Mouse (Mus musculus) testis, adult 2 months (tissue): Measurements from ENCODE around the gene Eef2k. TPM values are rescaled to one million over a fixed set of nuclear protein-coding genes. Genes with fewer than 3 reads are reported as not detected.
"Not testable (repeated sequence)": the region's sequence is repeated elsewhere in the genome, so short reads cannot be mapped to it uniquely, and the experiment has no call there.

Source experiments
- H3K27ac ChIP-seq: fragments of 200-500 bp; 2 replicates; pipeline ENCODE4 v1.5.1; 2012; ENCODE audit warnings: low read depth, low read length; ENCODE audit not compliant: control insufficient read depth, insufficient read depth
- H3K27me3 ChIP-seq: fragments of 200-500 bp; 2 replicates; pipeline ENCODE4 v1.6.1; 2012; ENCODE audit warnings: mild to moderate bottlenecking, low read length, moderate library complexity; ENCODE audit not compliant: control insufficient read depth, insufficient read depth
- H3K36me3 ChIP-seq: fragments of 200-500 bp; 2 replicates; pipeline ENCODE4 v1.6.1; 2012; ENCODE audit warnings: mild to moderate bottlenecking, low read length; ENCODE audit not compliant: control insufficient read depth, insufficient read depth
- H3K4me1 ChIP-seq: fragments of 200-500 bp; 2 replicates; pipeline ENCODE4 v1.6.1; 2012; ENCODE audit warnings: low read length; ENCODE audit not compliant: control insufficient read depth, insufficient read depth
- H3K4me3 ChIP-seq: fragments of 200-500 bp; 2 replicates; pipeline ENCODE4 v1.5.1; 2012; ENCODE audit warnings: low read depth, mild to moderate bottlenecking, low read length, moderate library complexity, mixed read lengths; ENCODE audit not compliant: control insufficient read depth
- CTCF ChIP-seq: fragments of 200-500 bp; IDR thresholded peaks from 2 replicates; pipeline ENCODE4 v1.5.1; 2012; ENCODE audit warnings: low read depth, mild to moderate bottlenecking, inconsistent platforms, low read length, moderate library complexity; ENCODE audit not compliant: control insufficient read depth, insufficient read depth, insufficient replicate concordance
- POLR2A ChIP-seq: fragments of 200-500 bp; IDR thresholded peaks from 2 replicates; pipeline ENCODE4 v1.6.1; 2012; ENCODE audit warnings: low read depth, mild to moderate bottlenecking, inconsistent platforms, low read length, moderate library complexity; ENCODE audit not compliant: control insufficient read depth
- polyA plus RNA-seq: library from polyadenylated mRNA; depleted of rRNA; stranded (reverse); fragments of >200 nt; gene quantifications from 2 replicates; pipeline ENCODE4 v1.2.3, GENCODE M21; 2012

The Eef2k gene
- polyA plus RNA-seq, 1 experiment, result 10.5 TPM

GRCm38 (mm10) chr7:120900191-120900590 lies 57.6 kb downstream of the Eef2k start:
- no peak overlapping the region for H3K4me3 ChIP-seq

GRCm38 (mm10) chr7:120901701-120902100 lies 59.1 kb downstream of the Eef2k start:
- TF ChIP-seq CTCF, result no peak
- TF ChIP-seq POLR2A, result no peak
- Histone ChIP-seq H3K27me3 (no peaks in the 10 kb centered on the region), H3K27ac (no peak overlapping the region), H3K4me3 (no peak overlapping the region), H3K36me3 (no peaks in the 10 kb centered on the region), H3K4me1 (no peaks in the 10 kb centered on the region)

More at GRCm38 (mm10) chr7:120900191-120900590, 57.6 kb downstream of the Eef2k start:
- Histone ChIP-seq H3K27ac (no peak overlapping the region), H3K4me1 (no peaks in the 10 kb centered on the region), H3K36me3 (no peaks in the 10 kb centered on the region), H3K27me3 (no peaks in the 10 kb centered on the region)
- TF ChIP-seq POLR2A, result no peak
- no peak for TF ChIP-seq CTCF

GRCm38 (mm10) chr7:120902931-120903330 lies 60.3 kb downstream of the Eef2k start:
- H3K4me3 ChIP-seq, result no peak overlapping the region
- H3K36me3 ChIP-seq, result no peaks in the 10 kb centered on the region
- H3K27ac ChIP-seq, result no peak overlapping the region
- TF ChIP-seq CTCF, result no peak
- TF ChIP-seq POLR2A, result no peak
- H3K4me1 ChIP-seq, result no peaks in the 10 kb centered on the region
- no peaks in the 10 kb centered on the region for H3K27me3 ChIP-seq

GRCm38 (mm10) chr7:120910172-120910571 lies 67.5 kb downstream of the Eef2k start:
- not testable (repeated sequence) for H3K27me3 ChIP-seq, H3K36me3 ChIP-seq, H3K27ac ChIP-seq, H3K4me1 ChIP-seq, H3K4me3 ChIP-seq
- TF ChIP-seq CTCF, result peak; percentile 6; the same call in 1 of the 2 replicates

GRCm38 (mm10) chr7:120911268-120911667 lies 68.6 kb downstream of the Eef2k start:
- not testable (repeated sequence) for H3K27ac ChIP-seq, H3K27me3 ChIP-seq, H3K36me3 ChIP-seq

GRCm38 (mm10) chr7:120913332-120913731 lies 70.7 kb downstream of the Eef2k start:
- Histone ChIP-seq H3K4me1 (no peaks in the 10 kb centered on the region; the same call in 1 of the 2 replicates), H3K27me3 (no peaks in the 10 kb centered on the region), H3K4me3 (no peak overlapping the region), H3K27ac (no peak overlapping the region), H3K36me3 (no peaks in the 10 kb centered on the region)
- no peak for TF ChIP-seq POLR2A
- TF ChIP-seq CTCF, result no peak

More at GRCm38 (mm10) chr7:120911268-120911667, 68.6 kb downstream of the Eef2k start:
- not testable (repeated sequence) for H3K4me3 ChIP-seq, H3K4me1 ChIP-seq

- no peak overlapping the region for H3K27ac ChIP-seq
- no peaks in the 10 kb centered on the region for H3K36me3 ChIP-seq
- no peaks in the 10 kb centered on the region for H3K27me3 ChIP-seq
- H3K4me1 ChIP-seq, result peaks cover 4% of the 10 kb centered on the region
- H3K4me3 ChIP-seq, result no peak overlapping the region
- TF ChIP-seq POLR2A, result no peak
- TF ChIP-seq CTCF, result no peak
These were observed 73.7 kb downstream of the Eef2k start for GRCm38 (mm10) chr7:120916262-120916875.

- Histone ChIP-seq H3K36me3 (no peaks in the 10 kb centered on the region), H3K4me1 (peaks cover 4% of the 10 kb centered on the region), H3K27ac (no peak overlapping the region), H3K4me3 (peak overlapping the region; percentile 98), H3K27me3 (no peaks in the 10 kb centered on the region)
- TF ChIP-seq CTCF (no peak), POLR2A (no peak)
These were observed 74.6 kb downstream of the Eef2k start for GRCm38 (mm10) chr7:120917279-120917591.
